Mouse (Mus musculus) CH12.LX (cell line): ENCODE data around the gene Tnfsf8. TPM values are rescaled to one million over a fixed set of nuclear protein-coding genes. Genes with fewer than 3 reads are reported as not detected.

Experiments used
- DNase-seq: peaks from one replicate; pipeline ENCODE4 v3.0.0-alpha.2; 2013; ENCODE audit errors: extremely low read depth
- H3K27ac ChIP-seq: 2 replicates; pipeline ENCODE4 v1.5.1; 2012; ENCODE audit warnings: low read depth, mild to moderate bottlenecking, control low read depth, moderate library complexity; ENCODE audit not compliant: insufficient read depth
- H3K27me3 ChIP-seq: replicated peaks from 2 replicates; pipeline ENCODE3; 2012; ENCODE audit warnings: inconsistent platforms
- H3K36me3 ChIP-seq, 2 experiments: replicated peaks in 1 of 2; 2 replicates each; pipeline versions ENCODE3 to v1.6.1; 2012; ENCODE audit warnings: inconsistent platforms in 1 of 2, low read length in 1 of 2, mild to moderate bottlenecking in 1 of 2, mixed read lengths in 1 of 2, moderate library complexity in 1 of 2; ENCODE audit not compliant: control insufficient read depth in 1 of 2, insufficient read depth in 1 of 2
- H3K4me1 ChIP-seq, 2 experiments: 2 replicates each; pipeline ENCODE4 v1.6.1; 2012; ENCODE audit warnings: inconsistent platforms in 1 of 2, moderate library complexity in 1 of 2; ENCODE audit not compliant: insufficient read depth in 2 of 2, control insufficient read depth in 1 of 2
- H3K4me2 ChIP-seq: 2 replicates; pipeline ENCODE4 v1.6.1; 2012; ENCODE audit warnings: low read depth, mild to moderate bottlenecking, control low read depth; ENCODE audit not compliant: poor library complexity, insufficient read depth, severe bottlenecking
- H3K4me3 ChIP-seq, 3 experiments: fragments of 150-350 bp in 1 of 3; sonication (generic) in 1 of 3; replicated peaks in 1 of 3; 2 replicates each; pipeline versions ENCODE3 to v1.5.1; 2011 to 2012; ENCODE audit warnings: low read depth in 2 of 3, low read length in 2 of 3, mild to moderate bottlenecking in 2 of 3, moderate library complexity in 2 of 3, control low read depth in 1 of 3, improper control_type of control experiment in 1 of 3, inconsistent platforms in 1 of 3, mixed read lengths in 1 of 3; ENCODE audit not compliant: poor library complexity in 1 of 3
- H3K79me2 ChIP-seq: replicated peaks from 2 replicates; pipeline ENCODE4 v1.6.1; 2012; ENCODE audit warnings: mild to moderate bottlenecking, moderate library complexity; ENCODE audit not compliant: control insufficient read depth, poor library complexity, insufficient read depth, severe bottlenecking; ENCODE audit errors: extremely low read depth
- H3K9ac ChIP-seq: 2 replicates; pipeline ENCODE4 v1.6.1; 2012; ENCODE audit warnings: low read depth, mild to moderate bottlenecking, control low read depth, moderate library complexity; ENCODE audit not compliant: insufficient read depth
- H3K9me3 ChIP-seq: replicated peaks from 2 replicates; pipeline ENCODE3; 2012; ENCODE audit warnings: low read length, inconsistent platforms, mixed read lengths
- BHLHE40 ChIP-seq: IDR thresholded peaks from 2 replicates; pipeline ENCODE4 v1.6.1; 2011; ENCODE audit warnings: mild to moderate bottlenecking, low read depth, low read length, improper control_type of control experiment
- CHD1 ChIP-seq: IDR thresholded peaks from 2 replicates; pipeline ENCODE4 v1.6.1; 2012; ENCODE audit warnings: low read depth, low read length, improper control_type of control experiment, inconsistent platforms
- CHD2 ChIP-seq: IDR thresholded peaks from 2 replicates; pipeline ENCODE4 v1.6.1; 2011; ENCODE audit warnings: low read length, improper control_type of control experiment
- CTCF ChIP-seq, 2 experiments: IDR thresholded peaks in 1 of 2; conservative IDR thresholded peaks in 1 of 2; 2 replicates each; pipeline ENCODE4 v1.5.1; 2011 to 2012; ENCODE audit warnings: low read depth in 2 of 2, low read length in 2 of 2, improper control_type of control experiment in 1 of 2, inconsistent platforms in 1 of 2, mild to moderate bottlenecking in 1 of 2, moderate library complexity in 1 of 2
- E2F4 ChIP-seq: IDR thresholded peaks from 2 replicates; pipeline ENCODE4 v1.6.1; 2011; ENCODE audit warnings: low read depth, low read length, improper control_type of control experiment; ENCODE audit not compliant: insufficient replicate concordance
- EP300 ChIP-seq: IDR thresholded peaks from 2 replicates; pipeline ENCODE4 v1.6.1; 2011; ENCODE audit warnings: low read length, improper control_type of control experiment
- ETS1 ChIP-seq: conservative IDR thresholded peaks from 2 replicates; pipeline ENCODE4 v1.6.1; 2012; ENCODE audit warnings: low read depth, mild to moderate bottlenecking, inconsistent platforms, low read length, improper control_type of control experiment, moderate library complexity
- GABPA ChIP-seq: IDR thresholded peaks from 2 replicates; pipeline ENCODE4 v1.6.1; 2012; ENCODE audit warnings: low read depth, low read length, improper control_type of control experiment, inconsistent platforms; ENCODE audit not compliant: insufficient replicate concordance
- HCFC1 ChIP-seq: IDR thresholded peaks from 2 replicates; pipeline ENCODE4 v1.6.1; 2012; ENCODE audit warnings: low read depth, mild to moderate bottlenecking, inconsistent platforms, low read length, improper control_type of control experiment
- IRF4 ChIP-seq: IDR thresholded peaks from 2 replicates; pipeline ENCODE4 v1.6.1; 2014; ENCODE audit warnings: low read depth, mild to moderate bottlenecking, inconsistent platforms, low read length, improper control_type of control experiment
- JUN ChIP-seq: IDR thresholded peaks from 2 replicates; pipeline ENCODE4 v1.6.1; 2011; ENCODE audit warnings: low read depth, mild to moderate bottlenecking, low read length, improper control_type of control experiment, moderate library complexity; ENCODE audit not compliant: insufficient read depth
- JUND ChIP-seq: conservative IDR thresholded peaks from 2 replicates; pipeline ENCODE4 v1.6.1; 2011; ENCODE audit warnings: low read depth, low read length, improper control_type of control experiment
- KAT2A ChIP-seq: IDR thresholded peaks from 2 replicates; pipeline ENCODE4 v1.6.1; 2012; ENCODE audit warnings: low read length, improper control_type of control experiment, inconsistent platforms; ENCODE audit not compliant: insufficient replicate concordance
- MAFK ChIP-seq: IDR thresholded peaks from 2 replicates; pipeline ENCODE4 v1.6.1; 2011; ENCODE audit warnings: low read length, improper control_type of control experiment; ENCODE audit not compliant: insufficient replicate concordance
- MEF2A ChIP-seq: IDR thresholded peaks from 2 replicates; pipeline ENCODE4 v1.6.1; 2014; ENCODE audit warnings: low read depth, mild to moderate bottlenecking, inconsistent platforms, low read length, improper control_type of control experiment, borderline replicate concordance
- MXI1 ChIP-seq: IDR thresholded peaks from 2 replicates; pipeline ENCODE4 v1.6.1; 2011; ENCODE audit warnings: mild to moderate bottlenecking, low read depth, low read length, improper control_type of control experiment
- NELFE ChIP-seq: IDR thresholded peaks from 2 replicates; pipeline ENCODE4 v1.6.1; 2011; ENCODE audit warnings: low read depth, low read length, improper control_type of control experiment
- NRF1 ChIP-seq: IDR thresholded peaks from 2 replicates; pipeline ENCODE4 v1.6.1; 2014; ENCODE audit warnings: low read depth, mild to moderate bottlenecking, inconsistent platforms, low read length, improper control_type of control experiment, moderate library complexity
- PAX5 ChIP-seq: IDR thresholded peaks from 2 replicates; pipeline ENCODE4 v1.6.1; 2012; ENCODE audit warnings: low read length, inconsistent platforms, mixed read lengths
- POLR2A ChIP-seq: IDR thresholded peaks from 2 replicates; pipeline ENCODE4 v1.6.1; 2011; ENCODE audit warnings: low read depth, mild to moderate bottlenecking, improper control_type of control experiment, low read length
- POLR2AphosphoS2 ChIP-seq: IDR thresholded peaks from 2 replicates; pipeline ENCODE4 v1.6.1; 2011; ENCODE audit warnings: low read depth, low read length, improper control_type of control experiment
- RAD21 ChIP-seq: IDR thresholded peaks from 2 replicates; pipeline ENCODE4 v1.6.1; 2011; ENCODE audit warnings: low read depth, mild to moderate bottlenecking, low read length, improper control_type of control experiment, moderate library complexity
- RCOR1 ChIP-seq: conservative IDR thresholded peaks from 2 replicates; pipeline ENCODE4 v1.6.1; 2012; ENCODE audit warnings: low read depth, mild to moderate bottlenecking, inconsistent platforms, low read length, improper control_type of control experiment
- SIN3A ChIP-seq: IDR thresholded peaks from 2 replicates; pipeline ENCODE4 v1.6.1; 2012; ENCODE audit warnings: low read length, improper control_type of control experiment, inconsistent platforms
- TBP ChIP-seq: conservative IDR thresholded peaks from 2 replicates; pipeline ENCODE4 v1.6.1; 2011; ENCODE audit warnings: low read depth, low read length, improper control_type of control experiment
- TCF12 ChIP-seq: IDR thresholded peaks from 2 replicates; pipeline ENCODE4 v1.6.1; 2014; ENCODE audit warnings: low read depth, mild to moderate bottlenecking, inconsistent platforms, low read length, improper control_type of control experiment
- USF2 ChIP-seq: conservative IDR thresholded peaks from 2 replicates; pipeline ENCODE4 v1.6.1; 2011; ENCODE audit warnings: low read depth, low read length, improper control_type of control experiment
- ZKSCAN1 ChIP-seq: IDR thresholded peaks from 2 replicates; pipeline ENCODE4 v1.6.1; 2012; ENCODE audit warnings: low read depth, inconsistent platforms, low read length, improper control_type of control experiment, borderline replicate concordance
- ZNF384 ChIP-seq: IDR thresholded peaks from 2 replicates; pipeline ENCODE4 v1.6.1; 2012; ENCODE audit warnings: low read depth, low read length, improper control_type of control experiment, inconsistent platforms
- dilution Hi-C: fragments of 300-500 bp; cut with MboI; formaldehyde crosslinking; loops from 2 replicates; pipeline ENCODE4 v1.14.3; 2020; ENCODE audit warnings: low sequenced_read_pairs; ENCODE audit not compliant: extremely low pct_unique_long_range_greater_than_20kb, extremely low pct_ligation_motif_present
- in situ Hi-C: fragments of 300-500 bp; cut with MboI; formaldehyde crosslinking; loops from 3 replicates; pipeline ENCODE4 v1.14.3; 2019; ENCODE audit warnings: low sequenced_read_pairs, low pct_ligation_motif_present, low pct_unique_long_range_greater_than_20kb, mixed read lengths
- polyA plus RNA-seq: library from polyadenylated mRNA; unstranded; fragments of >175 nt; gene quantifications from 2 replicates; pipeline ENCODE4 v1.2.1, GENCODE M21; 2012; ENCODE audit warnings: low read depth; ENCODE audit not compliant: insufficient read length
- total RNA-seq, 2 experiments: library from RNA; depleted of rRNA; stranded (reverse); fragments of 300-350 nt in 1 of 2; fragments of >200 nt in 1 of 2; gene quantifications; 2 replicates each; pipeline ENCODE4 v1.2.3; 2012 to 2014

Tnfsf8 gene
- total and polyA plus RNA-seq, 3 experiments = 19.4 to 67.9 (median 22.8) TPM

- Histone ChIP-seq H3K4me3 (no peak overlapping the region), H3K4me1 (peaks cover 29 to 66% of the 10 kb centered on the region in 2 experiments), H3K27me3 (no peaks in the 10 kb centered on the region), H3K4me2 (peak overlapping the region; percentile 78), H3K79me2 (no peaks in the 10 kb centered on the region; the same call in 1 of the 2 replicates), H3K36me3 (no peaks in the 10 kb centered on the region), H3K9ac (no peak overlapping the region), H3K27ac (no peak overlapping the region), H3K9me3 (no peaks in the 10 kb centered on the region)
- no peak for DNase-seq
- in situ Hi-C loops = no loop called here
- dilution Hi-C loops = no loop called here
- TF ChIP-seq ETS1 = peak; percentile 69
- no peak for TF ChIP-seq RAD21
- 0 out of 2 replicates have a peak, but pooled peaks have one; percentile 35 for TF ChIP-seq CHD2
- TF ChIP-seq MXI1 = no peak
- TF ChIP-seq GABPA = no peak
- 0 out of 2 replicates have a peak, but pooled peaks have one; percentile 58 for TF ChIP-seq RCOR1
- peak; percentile 90 for TF ChIP-seq IRF4
- TF ChIP-seq SIN3A = no peak
- peak; percentile 62 for TF ChIP-seq JUN
- no peak for TF ChIP-seq USF2
- peak; percentile 71 for TF ChIP-seq BHLHE40
- TF ChIP-seq MAFK = 0 out of 2 replicates have a peak, but pooled peaks have one; percentile 24
- peak; percentile 79 for TF ChIP-seq EP300
- no peak for TF ChIP-seq CTCF (conservative IDR thresholded peaks at IDR 0.05 in 1 of 2, IDR thresholded peaks at IDR 0.05 in 1 of 2; ENCODE audit: low read depth in 2 of 2, low read length in 2 of 2)
- TF ChIP-seq PAX5 = no peak
- peak; percentile 60 for TF ChIP-seq TCF12
- TF ChIP-seq ZNF384 = no peak
- peak; percentile 74; the same call in 1 of the 2 replicates for TF ChIP-seq CHD1
- no peak for TF ChIP-seq KAT2A
- peak; percentile 69; the same call in 1 of the 2 replicates for TF ChIP-seq JUND
- TF ChIP-seq MEF2A = peak; percentile 98
Observed at GRCm38 (mm10) chr4:63870678-63871077, 9.5 kb upstream of the Tnfsf8 start.

- Histone ChIP-seq H3K36me3 (no peaks in the 10 kb centered on the region), H3K79me2 (no peaks in the 10 kb centered on the region; the same call in 1 of the 2 replicates), H3K9me3 (no peaks in the 10 kb centered on the region), H3K27me3 (no peaks in the 10 kb centered on the region), H3K27ac (peak overlapping the region; percentile 66), H3K4me3 (no peak overlapping the region), H3K4me1 (peaks cover 33 to 56% of the 10 kb centered on the region in 2 experiments), H3K9ac (peak overlapping the region; percentile 53; the same call in 1 of the 2 replicates), H3K4me2 (peak overlapping the region; percentile 66; the same call in 1 of the 2 replicates)
- dilution Hi-C loops (no loop called here), in situ Hi-C loops (loop anchor here (10.0 kb wide), 1 partner anchor 464 kb away; the partner anchor contains the start of gene Akna)
- DNase-seq = no peak
- TF ChIP-seq MAFK = no peak
- no peak for TF ChIP-seq SIN3A
- TF ChIP-seq NRF1 = no peak
- TF ChIP-seq GABPA = no peak
- TF ChIP-seq POLR2A = no peak
- no peak for TF ChIP-seq JUND
- TF ChIP-seq KAT2A = no peak
- no peak for TF ChIP-seq NELFE
- no peak for TF ChIP-seq HCFC1
- no peak for TF ChIP-seq MXI1
- peak; percentile 65; the same call in 1 of the 2 replicates for TF ChIP-seq MEF2A
- TF ChIP-seq TCF12 = no peak
- TF ChIP-seq TBP = peak; percentile 71; the same call in 1 of the 2 replicates
- TF ChIP-seq E2F4 = no peak
- peak; percentile 72; the same call in 1 of the 2 replicates for TF ChIP-seq IRF4
- TF ChIP-seq ZKSCAN1 = no peak
- no peak for TF ChIP-seq JUN
- TF ChIP-seq USF2 = no peak
- no peak for TF ChIP-seq PAX5
- peak; percentile 45; the same call in 1 of the 2 replicates for TF ChIP-seq ETS1
- TF ChIP-seq RAD21 = no peak
- TF ChIP-seq POLR2AphosphoS2 = no peak
Observed at GRCm38 (mm10) chr4:63868770-63869169, 7.6 kb upstream of the Tnfsf8 start.
